Mouse (Mus musculus) embryo, embryonic 9.5 days (tissue): ENCODE results near the gene Tpmt.

ENCODE experiments used
- DNase-seq: peaks from one replicate; pipeline ENCODE4 v3.0.0-alpha.2; 2017; ENCODE audit errors: extremely low spot score

The Tpmt gene

DNA sequence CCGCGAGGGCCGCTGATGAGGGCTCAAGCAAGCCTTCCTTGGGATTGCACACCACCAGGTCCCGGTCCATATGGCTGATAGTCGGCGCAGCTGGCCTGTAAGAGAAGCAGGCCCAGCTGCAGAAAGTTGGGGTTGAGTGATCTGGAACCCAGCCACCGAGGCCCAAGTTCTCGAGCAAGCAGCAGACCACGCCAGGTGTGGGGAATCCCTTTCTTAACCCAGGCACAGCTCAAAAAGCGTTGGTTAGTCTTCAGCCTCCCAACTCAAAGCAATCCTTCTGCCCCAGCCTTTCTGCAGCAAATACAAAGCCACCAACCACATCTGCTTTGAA is at the start of gene Tpmt:
Tpmt (minus strand) TSS at position 121 of the 331 bp plus-strand sequence.
- peak; percentile 20 for DNase-seq

GRCm38 (mm10) chr13:47093791-47094190 is 49.3 kb upstream of the Tpmt start:
- no peak for DNase-seq

DNA sequence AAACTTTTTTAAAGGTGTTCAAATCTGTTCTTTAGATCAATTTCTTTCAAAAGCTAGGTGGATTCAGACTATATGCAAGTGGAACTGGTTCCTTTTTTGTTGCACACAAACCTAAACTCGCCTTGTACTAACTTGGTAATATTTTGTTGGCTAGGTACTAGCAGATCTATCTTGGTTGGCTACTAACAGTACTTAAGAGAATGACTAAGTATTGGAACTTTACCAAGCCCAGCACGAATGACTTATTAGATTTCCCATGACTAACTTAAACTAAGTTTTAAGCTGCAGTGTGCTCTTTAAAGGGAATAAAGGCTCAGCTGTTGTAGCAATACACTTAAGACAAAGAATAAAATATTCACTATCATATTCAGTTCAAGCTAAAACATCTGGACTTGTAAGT is 44.7 kb upstream of the Tpmt start:
- DNase-seq, result no peak

DNA sequence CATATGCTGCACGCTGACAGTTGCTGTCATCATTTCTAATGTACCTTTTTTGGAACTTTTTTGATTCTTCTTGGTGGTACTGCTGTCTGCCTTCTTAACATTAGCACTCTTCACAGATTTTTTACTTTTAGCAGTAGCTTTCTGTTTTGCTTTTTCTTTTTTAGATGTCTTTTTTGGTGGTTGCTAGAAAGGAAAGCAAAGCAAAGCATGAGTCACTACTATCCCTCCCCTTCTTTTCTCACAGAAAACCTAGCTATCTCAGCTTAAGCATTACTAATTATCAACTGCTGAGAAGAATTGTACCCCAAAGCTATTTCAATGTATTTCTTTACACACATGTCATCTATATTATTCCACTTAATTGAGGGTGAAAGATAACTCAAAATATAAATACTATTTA is 43.9 kb upstream of the Tpmt start:
- DNase-seq, result no peak

DNA sequence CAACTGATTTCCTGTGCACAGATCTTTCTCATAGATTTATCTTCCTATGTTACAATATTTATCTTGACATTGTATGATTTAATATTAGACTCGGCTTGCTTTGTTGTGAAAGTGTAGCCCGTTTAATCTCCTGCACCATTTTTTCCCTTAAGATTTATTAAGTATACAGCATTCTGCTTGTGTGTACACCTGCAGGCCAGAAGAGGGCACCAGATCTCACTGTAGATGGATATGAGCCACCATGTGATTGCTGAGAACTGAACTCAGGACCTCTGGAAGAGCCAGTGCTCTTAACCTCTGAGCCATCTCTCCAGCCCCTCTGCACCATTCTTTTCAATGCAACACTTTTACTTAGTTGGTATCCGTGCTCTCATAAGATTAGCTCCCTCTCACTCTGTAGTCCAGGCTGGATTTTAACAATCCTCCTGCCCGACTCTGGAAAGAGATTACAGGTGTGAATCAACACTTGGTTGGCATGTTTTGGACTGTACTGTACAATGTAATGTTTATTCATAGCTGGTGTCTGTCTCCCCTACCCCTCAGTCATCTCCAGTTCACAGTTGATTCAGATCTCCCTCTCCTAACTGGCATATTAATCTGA is 36.5 kb upstream of the Tpmt start:
- no peak for DNase-seq

DNA sequence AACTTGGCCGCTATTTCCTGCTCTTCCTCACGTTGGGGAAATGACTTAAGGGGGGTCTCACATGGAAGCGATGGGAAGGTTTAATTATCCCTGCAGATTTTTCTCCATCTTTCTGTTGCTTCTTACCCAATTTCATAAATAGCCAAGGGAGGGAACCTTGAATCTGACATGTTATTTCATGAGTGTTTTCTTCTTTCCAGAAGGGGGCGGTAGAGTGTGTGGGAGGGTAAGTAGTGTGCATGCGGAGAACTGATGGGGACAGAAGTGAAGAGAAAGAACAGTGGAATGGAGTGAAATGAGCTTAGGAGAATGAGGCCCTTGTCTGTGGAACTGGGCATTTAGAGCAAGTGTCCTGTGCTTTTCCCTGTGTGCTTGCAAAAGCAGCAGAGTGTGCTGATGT is 34.3 kb upstream of the Tpmt start:
- no peak for DNase-seq

DNA sequence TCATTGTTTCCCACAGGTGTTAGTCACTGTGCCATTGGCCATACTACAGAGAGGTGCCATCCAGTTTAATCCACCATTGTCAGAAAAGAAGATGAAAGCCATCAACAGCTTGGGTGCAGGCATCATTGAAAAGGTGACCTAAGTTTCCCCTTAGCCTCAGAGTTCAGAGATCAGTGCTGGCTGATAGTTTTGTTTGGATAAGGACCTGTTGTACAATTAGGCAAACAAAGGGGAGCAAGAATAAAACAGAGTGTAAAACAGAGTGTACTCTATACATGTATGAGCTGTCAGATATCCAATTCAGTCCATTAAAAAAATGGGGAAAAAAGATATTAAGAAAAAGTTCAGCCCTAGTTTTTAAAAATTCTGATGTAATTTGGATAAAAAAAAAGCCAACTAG is 32.8 kb upstream of the Tpmt start:
- no peak for DNase-seq

- no peak for DNase-seq
These were observed 31.6 kb upstream of the Tpmt start for GRCm38 (mm10) chr13:47076156-47076555.

GRCm38 (mm10) chr13:47072484-47072883 is 27.9 kb upstream of the Tpmt start:
- no peak for DNase-seq

- no peak for DNase-seq
These were observed 27.3 kb upstream of the Tpmt start for GRCm38 (mm10) chr13:47071871-47072270.

DNA sequence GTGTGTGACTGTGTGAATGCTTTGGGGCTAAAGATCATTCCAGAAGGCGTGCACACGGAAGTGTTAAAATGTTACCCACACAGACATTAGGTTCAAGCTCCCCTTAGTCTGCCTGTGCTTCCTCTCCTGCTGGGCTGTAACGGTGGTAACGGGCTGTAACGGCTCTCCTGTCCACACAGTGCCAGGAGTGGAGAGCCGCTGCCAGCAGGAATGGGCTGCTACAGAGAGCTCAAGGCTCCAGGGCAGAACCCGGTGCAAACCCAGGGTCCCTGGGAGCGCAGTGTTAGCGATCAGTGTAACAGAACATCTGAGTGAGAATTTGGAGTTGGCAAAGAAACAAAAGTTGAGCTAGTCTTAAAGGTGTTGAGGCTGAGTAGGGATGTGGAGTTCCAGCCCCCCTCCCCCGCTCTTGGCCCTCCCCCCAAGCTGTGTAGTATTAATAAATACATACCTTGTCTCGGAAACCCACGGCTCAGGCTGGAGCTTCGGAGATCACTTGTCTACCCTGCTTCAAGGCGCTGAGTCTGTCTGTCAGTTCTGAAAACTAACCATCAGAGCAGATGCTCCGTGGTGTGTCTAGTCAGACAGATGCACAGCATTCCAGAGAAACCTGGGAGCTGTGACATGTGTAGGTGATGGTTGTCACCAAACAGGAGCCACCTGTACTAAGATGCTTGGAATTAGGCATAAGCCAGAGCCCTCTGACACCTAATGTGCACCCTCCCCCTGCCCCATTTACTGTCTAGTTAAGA is 26.0 kb upstream of the Tpmt start:
- DNase-seq, result no peak

DNA sequence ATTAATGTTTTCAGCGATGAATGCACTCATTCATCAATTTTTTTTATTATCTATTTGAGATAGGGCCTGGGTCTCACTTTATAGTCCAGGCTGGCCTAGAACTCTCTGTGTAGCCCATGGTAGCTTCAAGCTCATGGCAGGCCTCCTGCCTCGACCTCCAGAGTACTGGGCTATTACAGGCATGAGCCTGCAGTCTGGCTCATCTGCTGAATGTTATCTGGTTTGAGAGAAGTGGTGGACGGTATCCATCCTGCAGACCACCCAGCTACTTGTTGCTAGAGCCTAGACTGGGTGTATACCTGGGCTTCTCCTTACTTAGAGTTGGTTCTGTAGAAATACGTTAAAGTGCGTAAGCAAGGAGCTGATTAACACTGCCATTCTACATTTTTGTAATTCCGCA is 22.5 kb upstream of the Tpmt start:
- DNase-seq, result no peak

DNA sequence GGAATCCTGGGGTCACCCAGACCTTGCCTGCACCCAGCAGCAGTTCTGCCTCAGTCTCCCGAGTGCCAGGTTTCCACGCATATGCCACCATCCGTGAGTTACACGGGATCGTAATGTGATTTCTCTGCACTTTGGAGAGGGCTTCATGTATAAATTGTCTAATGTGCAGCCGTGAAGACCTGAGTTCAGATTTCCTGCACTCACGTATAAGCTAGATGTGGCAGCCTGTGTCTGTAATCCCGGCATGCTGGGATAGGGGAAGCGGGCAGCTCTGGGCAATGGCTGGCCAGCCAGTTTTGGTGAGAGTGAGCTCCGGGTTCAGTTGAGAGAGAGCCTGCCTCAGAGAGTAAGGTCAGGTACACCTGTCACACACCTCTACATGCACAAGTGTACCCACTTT is 22.0 kb upstream of the Tpmt start:
- no peak for DNase-seq

DNA sequence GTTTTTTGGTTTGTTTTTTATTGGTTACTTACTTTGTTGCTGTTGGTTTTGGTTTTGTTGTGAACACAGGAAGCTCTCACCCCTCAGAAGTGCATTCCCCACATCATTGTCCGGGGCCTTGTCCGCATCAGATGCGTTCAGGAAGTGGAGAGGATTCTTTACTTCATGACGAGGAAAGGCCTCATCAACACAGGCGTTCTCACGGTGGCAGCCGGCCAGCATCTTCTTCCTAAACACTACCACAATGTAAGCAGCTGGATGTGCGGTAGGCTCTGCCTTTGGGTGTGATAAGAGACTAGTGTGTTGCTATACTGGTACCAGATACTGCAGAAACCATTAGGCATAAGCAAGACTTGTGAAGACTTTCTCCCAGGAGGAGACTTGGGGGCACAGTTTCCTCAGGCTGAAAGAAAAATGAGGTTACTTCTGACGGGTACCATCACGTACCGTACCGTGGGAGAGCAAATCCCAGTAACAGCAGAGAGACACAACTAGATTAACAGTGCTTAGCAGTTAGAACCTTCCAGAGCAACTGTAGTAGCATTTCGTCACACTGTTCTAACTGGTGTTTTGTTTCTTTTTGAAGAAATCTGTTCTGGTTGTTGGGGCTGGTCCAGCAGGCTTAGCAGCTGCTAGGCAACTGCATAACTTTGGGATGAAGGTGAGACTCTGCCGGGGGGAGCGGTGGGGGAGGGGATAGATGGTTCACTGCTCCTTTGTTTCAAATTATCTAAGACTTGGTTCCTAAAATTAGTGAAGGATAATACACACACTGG is 19.6 kb upstream of the Tpmt start:
- DNase-seq, result no peak

- no peak for DNase-seq
These were observed 18.2 kb upstream of the Tpmt start for GRCm38 (mm10) chr13:47062756-47063155.

DNA sequence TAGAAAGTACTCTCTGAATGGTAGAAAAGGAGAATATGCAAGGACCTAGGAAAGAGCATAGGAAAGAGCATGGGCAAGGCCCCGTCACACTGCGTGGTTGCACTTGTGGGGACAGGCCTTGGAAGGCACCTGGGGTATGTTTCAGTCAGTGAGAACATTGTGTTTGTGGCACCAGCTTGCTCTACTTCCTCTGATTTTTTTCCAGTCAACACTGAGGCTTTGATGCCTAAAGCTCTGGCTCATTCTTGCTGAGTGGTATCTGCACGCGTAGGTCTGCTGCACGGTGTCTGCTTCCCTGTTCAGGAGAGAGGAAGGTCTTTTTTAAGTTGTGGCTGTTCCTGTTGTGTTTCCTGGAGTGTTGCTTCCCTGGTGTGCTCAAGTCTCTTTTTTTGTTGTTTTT is 12.2 kb upstream of the Tpmt start:
- no peak for DNase-seq

DNA sequence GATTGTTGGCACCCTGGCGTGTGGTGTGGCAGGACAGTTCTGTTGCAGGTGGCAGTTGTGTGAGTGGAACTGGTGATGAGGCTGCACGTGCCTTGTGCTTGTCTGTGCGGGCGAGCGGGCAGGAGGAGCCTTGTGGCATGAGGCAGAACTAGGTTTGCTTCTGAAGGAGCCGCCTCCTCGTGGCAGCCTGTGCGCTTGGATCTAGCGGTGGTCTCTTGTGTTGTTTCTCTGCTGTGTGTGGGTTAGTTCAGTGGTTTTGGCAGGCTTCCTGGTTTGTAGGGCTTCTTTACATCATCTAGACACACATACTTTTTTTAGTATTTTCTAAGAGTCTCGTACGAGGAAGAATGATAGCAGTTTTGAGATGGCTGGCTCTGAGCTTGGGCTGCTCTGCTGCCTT is 11.6 kb upstream of the Tpmt start:
- DNase-seq, result no peak

GRCm38 (mm10) chr13:47053971-47054370 is 9.4 kb upstream of the Tpmt start:
- no peak for DNase-seq

DNA sequence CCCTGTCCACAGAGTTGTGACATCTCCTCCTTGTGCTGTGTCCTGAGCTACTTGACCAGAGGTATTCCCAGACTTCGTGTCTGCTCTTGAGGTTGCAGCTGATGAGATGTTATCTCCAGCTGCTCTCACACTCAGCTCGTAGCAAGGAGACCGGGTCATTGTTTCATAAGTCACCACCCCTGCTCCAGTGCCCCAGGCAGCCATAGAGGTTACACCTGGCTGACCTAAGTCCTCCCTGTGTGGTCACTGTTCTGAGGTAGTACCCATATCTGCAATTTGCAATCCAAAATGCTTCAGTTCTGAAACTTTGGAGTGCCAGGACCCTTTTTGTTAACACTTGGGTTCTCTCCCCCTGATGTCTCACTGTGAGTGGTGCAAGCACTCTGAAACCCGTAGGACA is 5.5 kb upstream of the Tpmt start:
- no peak for DNase-seq

DNA sequence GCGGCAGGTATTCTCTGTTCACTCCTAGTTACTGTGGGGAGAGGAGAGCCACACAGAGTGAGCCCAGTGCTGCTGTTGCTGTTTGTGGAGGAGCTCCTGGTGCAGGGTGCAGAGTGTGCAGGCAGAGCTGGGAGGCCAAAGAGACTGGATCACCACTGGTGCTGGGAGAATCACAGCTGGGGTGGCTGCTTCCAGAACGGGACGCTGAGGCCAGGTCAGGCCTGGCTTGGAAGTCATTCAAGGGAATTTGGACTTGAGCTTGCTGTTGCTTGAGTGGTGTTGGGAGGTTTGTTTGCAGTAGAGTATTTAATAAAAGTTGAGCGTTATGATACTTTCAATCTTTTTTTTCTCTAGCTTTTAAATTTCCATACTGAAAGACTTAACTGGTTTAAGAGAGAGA is 3.5 kb upstream of the Tpmt start:
- no peak for DNase-seq

DNA sequence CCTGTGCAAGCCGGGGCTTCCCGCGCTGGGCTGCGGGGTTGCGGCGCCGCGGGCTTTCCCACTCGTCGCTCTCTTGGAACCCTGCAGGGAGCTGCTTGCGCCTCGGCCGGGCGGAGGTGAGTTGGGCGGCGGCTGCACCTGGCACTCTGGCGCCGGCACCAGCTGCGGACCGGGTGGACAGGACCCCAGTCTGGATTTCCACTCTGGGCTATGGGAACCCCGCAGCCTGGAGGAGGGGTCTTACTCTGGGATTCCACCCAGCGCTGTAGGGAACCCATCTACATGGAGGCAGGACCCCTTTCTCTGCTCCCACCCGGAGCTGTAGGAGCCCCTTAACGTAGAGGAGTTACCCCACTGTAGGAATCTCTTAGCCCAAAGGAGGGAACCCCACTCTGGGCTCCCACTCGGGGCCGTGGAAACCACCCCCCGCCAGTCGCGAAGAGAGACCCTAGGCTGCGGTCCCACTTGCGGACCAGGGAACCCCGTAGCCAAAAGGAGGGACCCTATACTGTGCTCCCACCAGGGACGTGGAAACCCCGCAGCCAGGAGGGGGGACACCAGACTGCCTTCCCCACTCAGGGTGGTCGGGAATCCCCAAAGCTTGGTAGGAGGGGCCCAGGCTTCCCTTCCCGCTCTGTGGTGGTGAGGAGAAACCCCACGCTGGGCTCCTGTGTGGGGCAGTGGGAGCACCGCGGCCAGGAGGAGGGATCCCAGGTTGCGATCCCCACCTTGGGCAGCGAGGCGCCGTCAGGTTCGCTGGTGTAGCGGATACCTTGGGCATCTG is 512 bp downstream of the Tpmt start:
- DNase-seq, result peak; percentile 34

DNA sequence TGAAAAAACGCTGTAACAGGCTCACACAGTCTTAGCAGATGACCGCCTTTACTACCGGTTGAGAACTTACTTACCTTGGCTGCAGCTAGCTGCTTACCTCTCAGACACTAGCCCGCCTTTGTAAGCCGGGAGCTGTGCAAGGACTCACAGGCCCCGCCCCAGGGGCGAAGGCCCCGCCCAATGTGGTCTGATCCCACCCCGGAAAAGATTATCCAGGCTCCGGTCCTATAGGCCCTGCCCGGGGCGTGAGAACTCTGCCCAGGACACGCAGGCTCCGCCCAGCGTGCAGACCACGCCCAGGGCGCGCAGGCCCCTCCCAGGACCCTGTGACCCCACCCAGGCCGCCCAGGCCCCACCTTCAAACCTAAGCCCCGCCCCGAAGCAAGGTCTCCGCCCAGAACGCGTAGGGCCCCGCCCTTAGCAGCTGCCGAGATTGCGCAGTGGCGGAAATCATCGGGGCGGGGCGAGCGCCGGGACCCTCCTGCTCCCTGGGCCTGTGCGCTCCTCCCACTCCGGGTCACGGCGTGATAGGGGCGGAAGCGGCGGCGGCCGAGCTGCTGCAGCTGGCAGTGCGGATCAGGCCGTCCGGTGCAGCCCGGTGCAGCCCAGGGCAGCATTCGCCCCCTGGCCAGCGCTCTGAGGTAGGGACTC is 1.4 kb downstream of the Tpmt start, which contains the start of gene Kdm1b:
Kdm1b (plus strand) TSS at position 470 of the 651 bp plus-strand sequence.
- DNase-seq, result peak; percentile 100
